Mouse (Mus musculus): ENCODE measurements around the gene Large1. TPM values are rescaled to one million over a fixed set of nuclear protein-coding genes. Genes with fewer than 3 reads are reported as not detected.

Gene Large1
- total and polyA plus RNA-seq, 2 experiments, result 1.9 to 3.5 TPM

- H3K36me3 ChIP-seq (ENCODE audit: control insufficient read depth, insufficient read depth, low read length), result no peaks in the 10 kb centered on the region
- H3K27ac ChIP-seq (replicated peaks; ENCODE audit: insufficient read depth, low read depth, low read length), result no peak overlapping the region
- H3K4me1 ChIP-seq (ENCODE audit: control insufficient read depth, insufficient read depth, low read length), result no peaks in the 10 kb centered on the region
- no peak overlapping the region for H3K4me3 ChIP-seq (ENCODE audit: insufficient read depth, low read depth, low read length)
- TF ChIP-seq CTCF (IDR thresholded peaks at IDR 0.05; ENCODE audit: low read depth, low read length), result no peak
- no peak for TF ChIP-seq POLR2A (IDR thresholded peaks at IDR 0.05; ENCODE audit: extremely low read depth, insufficient read depth, low read length)
- WGBS, result 75% methylated on average over 1 of the region's 1 CpGs
- H3K9ac ChIP-seq (ENCODE audit: low read depth, low read length), result no peak overlapping the region
- no peaks in the 10 kb centered on the region for H3K79me2 ChIP-seq (ENCODE audit: control insufficient read depth, insufficient read depth, low read length)
- no peaks in the 10 kb centered on the region for H3K27me3 ChIP-seq (ENCODE audit: control insufficient read depth, insufficient read depth, low read length)
- DNase-seq (ENCODE audit: extremely low read depth, low read depth, low spot score), result no peak
Observed at GRCm38 (mm10) chr8:73161564-73161963, 191.8 kb downstream of the Large1 start.

- 85% methylated on average over 2 of the region's 2 CpGs for WGBS
- TF ChIP-seq POLR2A (IDR thresholded peaks at IDR 0.05; ENCODE audit: extremely low read depth, insufficient read depth, low read length), result no peak
- Histone ChIP-seq H3K27ac (replicated peaks; ENCODE audit: insufficient read depth, low read depth, low read length) (no peak overlapping the region), H3K4me1 (ENCODE audit: control insufficient read depth, insufficient read depth, low read length) (no peaks in the 10 kb centered on the region), H3K4me3 (ENCODE audit: insufficient read depth, low read depth, low read length) (no peak overlapping the region), H3K79me2 (ENCODE audit: control insufficient read depth, insufficient read depth, low read length) (no peaks in the 10 kb centered on the region), H3K9ac (ENCODE audit: low read depth, low read length) (no peak overlapping the region), H3K27me3 (ENCODE audit: control insufficient read depth, insufficient read depth, low read length) (no peaks in the 10 kb centered on the region), H3K36me3 (ENCODE audit: control insufficient read depth, insufficient read depth, low read length) (no peaks in the 10 kb centered on the region)
- no peak for DNase-seq (ENCODE audit: extremely low read depth, low read depth, low spot score)
Observed at GRCm38 (mm10) chr8:73160945-73161344, 192.4 kb downstream of the Large1 start.

GRCm38 (mm10) chr8:73147236-73147635, 206.1 kb downstream of the Large1 start:
- no peak for DNase-seq (ENCODE audit: extremely low read depth, low read depth, low spot score)
- TF ChIP-seq CTCF (IDR thresholded peaks at IDR 0.05; ENCODE audit: low read depth, low read length) (no peak), POLR2A (IDR thresholded peaks at IDR 0.05; ENCODE audit: extremely low read depth, insufficient read depth, low read length) (no peak)
- over 99% methylated on average over 3 of the region's 3 CpGs for WGBS
- Histone ChIP-seq H3K36me3 (ENCODE audit: control insufficient read depth, insufficient read depth, low read length) (no peaks in the 10 kb centered on the region), H3K79me2 (ENCODE audit: control insufficient read depth, insufficient read depth, low read length) (no peaks in the 10 kb centered on the region), H3K27me3 (ENCODE audit: control insufficient read depth, insufficient read depth, low read length) (no peaks in the 10 kb centered on the region), H3K9ac (ENCODE audit: low read depth, low read length) (no peak overlapping the region), H3K4me3 (ENCODE audit: insufficient read depth, low read depth, low read length) (no peak overlapping the region), H3K27ac (replicated peaks; ENCODE audit: insufficient read depth, low read depth, low read length) (no peak overlapping the region), H3K4me1 (ENCODE audit: control insufficient read depth, insufficient read depth, low read length) (no peaks in the 10 kb centered on the region)

- Histone ChIP-seq H3K4me1 (ENCODE audit: control insufficient read depth, insufficient read depth, low read length) (no peaks in the 10 kb centered on the region), H3K79me2 (ENCODE audit: control insufficient read depth, insufficient read depth, low read length) (no peaks in the 10 kb centered on the region), H3K36me3 (ENCODE audit: control insufficient read depth, insufficient read depth, low read length) (no peaks in the 10 kb centered on the region), H3K9ac (ENCODE audit: low read depth, low read length) (no peak overlapping the region), H3K27ac (replicated peaks; ENCODE audit: insufficient read depth, low read depth, low read length) (no peak overlapping the region), H3K27me3 (ENCODE audit: control insufficient read depth, insufficient read depth, low read length) (no peaks in the 10 kb centered on the region), H3K4me3 (ENCODE audit: insufficient read depth, low read depth, low read length) (no peak overlapping the region)
- DNase-seq (ENCODE audit: extremely low read depth, low read depth, low spot score), result no peak
- WGBS, result 62% methylated on average over 1 of the region's 1 CpGs
- no peak for TF ChIP-seq POLR2A (IDR thresholded peaks at IDR 0.05; ENCODE audit: extremely low read depth, insufficient read depth, low read length)
- TF ChIP-seq CTCF (IDR thresholded peaks at IDR 0.05; ENCODE audit: low read depth, low read length), result no peak
Observed at GRCm38 (mm10) chr8:73142660-73143395, 210.5 kb downstream of the Large1 start.

- no peaks in the 10 kb centered on the region for H3K36me3 ChIP-seq (ENCODE audit: control insufficient read depth, insufficient read depth, low read length)
- no peaks in the 10 kb centered on the region for H3K79me2 ChIP-seq (ENCODE audit: control insufficient read depth, insufficient read depth, low read length)
- 75% methylated on average over 6 of the region's 6 CpGs for WGBS
- H3K27me3 ChIP-seq (ENCODE audit: control insufficient read depth, insufficient read depth, low read length), result no peaks in the 10 kb centered on the region
- H3K9ac ChIP-seq (ENCODE audit: low read depth, low read length), result no peak overlapping the region
- no peak for DNase-seq (ENCODE audit: extremely low read depth, low read depth, low spot score)
- H3K4me1 ChIP-seq (ENCODE audit: control insufficient read depth, insufficient read depth, low read length), result no peaks in the 10 kb centered on the region
- H3K4me3 ChIP-seq (ENCODE audit: insufficient read depth, low read depth, low read length), result no peak overlapping the region
- no peak overlapping the region for H3K27ac ChIP-seq (replicated peaks; ENCODE audit: insufficient read depth, low read depth, low read length)
- TF ChIP-seq CTCF (IDR thresholded peaks at IDR 0.05; ENCODE audit: low read depth, low read length), result no peak
- TF ChIP-seq POLR2A (IDR thresholded peaks at IDR 0.05; ENCODE audit: extremely low read depth, insufficient read depth, low read length), result no peak
Observed at GRCm38 (mm10) chr8:73135397-73135796, 217.9 kb downstream of the Large1 start.

GRCm38 (mm10) chr8:73132080-73132479, 221.3 kb downstream of the Large1 start:
- 96% methylated on average over 2 of the region's 2 CpGs for WGBS
- Histone ChIP-seq H3K36me3 (ENCODE audit: control insufficient read depth, insufficient read depth, low read length) (peaks cover 2% of the 10 kb centered on the region; the same call in 1 of the 2 replicates), H3K27me3 (ENCODE audit: control insufficient read depth, insufficient read depth, low read length) (no peaks in the 10 kb centered on the region), H3K4me3 (ENCODE audit: insufficient read depth, low read depth, low read length) (no peak overlapping the region), H3K79me2 (ENCODE audit: control insufficient read depth, insufficient read depth, low read length) (no peaks in the 10 kb centered on the region), H3K27ac (replicated peaks; ENCODE audit: insufficient read depth, low read depth, low read length) (no peak overlapping the region), H3K9ac (ENCODE audit: low read depth, low read length) (no peak overlapping the region), H3K4me1 (ENCODE audit: control insufficient read depth, insufficient read depth, low read length) (no peaks in the 10 kb centered on the region)
- TF ChIP-seq POLR2A (IDR thresholded peaks at IDR 0.05; ENCODE audit: extremely low read depth, insufficient read depth, low read length) (no peak), CTCF (IDR thresholded peaks at IDR 0.05; ENCODE audit: low read depth, low read length) (no peak)
- DNase-seq (ENCODE audit: extremely low read depth, low read depth, low spot score), result no peak
